ENCODE assay signal across 8 mouse cellular contexts in genomic region chr10:81384605-81384982, GRCm38 (mm10). TPM values are rescaled to one million over a fixed set of nuclear protein-coding genes. Genes with fewer than 3 reads are reported as not detected.
A peak's percentile ranks its signal among the peaks of the same experiment; 100 is the strongest.
DNase-seq lines count a peak whose midpoint lies in the region; ATAC-seq and TF ChIP-seq lines count a peak whose summit lies in the region.

No protein-coding gene starts in this region.

- H3K27ac ChIP-seq in kidney, embryonic 14.5 days (ENCODE audit: low read depth, low read length): peak overlapping the region; percentile 82
- H3K27ac ChIP-seq in bone marrow macrophage, adult 2 months (ENCODE audit: insufficient read depth, low read depth, low read length): peak overlapping the region; percentile 82
- H3K27ac ChIP-seq in hindbrain, embryonic 15.5 days (replicated peaks): peak overlapping the region; percentile 86
- peak overlapping the region; percentile 85 for H3K27ac ChIP-seq in midbrain, embryonic 14.5 days (replicated peaks; ENCODE audit: low read depth, low read length)

- no peak for DNase-seq in kidney, postnatal 14 days
- no peak for DNase-seq in midbrain, embryonic 14.5 days
- no peak for DNase-seq in right cerebral cortex, postnatal 25 days
- DNase-seq in gastrocnemius, postnatal 14 days: no peak
- no peak for DNase-seq in adrenal gland, postnatal 4 days (ENCODE audit: low spot score in 2 of 2)

- no peaks in the 10 kb centered on the region for H3K9me3 ChIP-seq in kidney, embryonic 14.5 days (ENCODE audit: control insufficient read depth, low read length)
- no peaks in the 10 kb centered on the region for H3K9me3 ChIP-seq in hindbrain, embryonic 15.5 days
- H3K9me3 ChIP-seq in midbrain, embryonic 14.5 days (ENCODE audit: control insufficient read depth, low read length): no peaks in the 10 kb centered on the region

- H3K27me3 ChIP-seq in kidney, embryonic 14.5 days (ENCODE audit: control insufficient read depth, insufficient read depth, low read length): no peaks in the 10 kb centered on the region
- H3K27me3 ChIP-seq in hindbrain, embryonic 15.5 days: no peaks in the 10 kb centered on the region
- no peaks in the 10 kb centered on the region for H3K27me3 ChIP-seq in midbrain, embryonic 14.5 days (ENCODE audit: control insufficient read depth, insufficient read depth, low read length)

- ATAC-seq in kidney, embryonic 14.5 days (ENCODE audit: low FRiP score, low TSS enrichment): peak; percentile 13; the same call in 1 of the 2 replicates
- peak; percentile 28 for ATAC-seq in hindbrain, embryonic 15.5 days (ENCODE audit: low FRiP score, low read depth)
- peak; percentile 44; the same call in 1 of the 2 replicates for ATAC-seq in midbrain, embryonic 14.5 days (ENCODE audit: low FRiP score, low TSS enrichment)

- TF ChIP-seq POLR2A in bone marrow macrophage, adult 2 months (IDR thresholded peaks at IDR 0.05; ENCODE audit: borderline replicate concordance, low read depth, low read length): no peak

- peaks cover 13% of the 10 kb centered on the region for H3K4me1 ChIP-seq in kidney, embryonic 14.5 days (ENCODE audit: control insufficient read depth, insufficient read depth, low read length)
- H3K4me1 ChIP-seq in bone marrow macrophage, adult 2 months (ENCODE audit: control insufficient read depth, insufficient read depth, low read length): peaks cover 31% of the 10 kb centered on the region
- H3K4me1 ChIP-seq in hindbrain, embryonic 15.5 days (replicated peaks): peaks cover 20% of the 10 kb centered on the region
- H3K4me1 ChIP-seq in midbrain, embryonic 14.5 days (ENCODE audit: control insufficient read depth, insufficient read depth, low read length): peaks cover 9% of the 10 kb centered on the region

- H3K36me3 ChIP-seq in kidney, embryonic 14.5 days (ENCODE audit: control insufficient read depth, insufficient read depth, low read length): peaks cover 30% of the 10 kb centered on the region
- peaks cover 30% of the 10 kb centered on the region for H3K36me3 ChIP-seq in hindbrain, embryonic 15.5 days
- peaks cover 35% of the 10 kb centered on the region for H3K36me3 ChIP-seq in midbrain, embryonic 14.5 days (ENCODE audit: control insufficient read depth, insufficient read depth, low read length)

- peak overlapping the region; percentile 98 for H3K4me3 ChIP-seq in kidney, embryonic 14.5 days (ENCODE audit: low read length)
- H3K4me3 ChIP-seq in bone marrow macrophage, adult 2 months (ENCODE audit: insufficient read depth, low read length): peak overlapping the region; percentile 92
- peak overlapping the region; percentile 84 for H3K4me3 ChIP-seq in hindbrain, embryonic 15.5 days
- peak overlapping the region; percentile 95 for H3K4me3 ChIP-seq in midbrain, embryonic 14.5 days (replicated peaks; ENCODE audit: low read depth, low read length)

- peak overlapping the region; percentile 69 for H3K4me2 ChIP-seq in kidney, embryonic 14.5 days (replicated peaks; ENCODE audit: low read depth, low read length)
- peak overlapping the region; percentile 87 for H3K4me2 ChIP-seq in hindbrain, embryonic 15.5 days
- H3K4me2 ChIP-seq in midbrain, embryonic 14.5 days (ENCODE audit: low read length): peak overlapping the region; percentile 93

- intact Hi-C loops in gastrocnemius, postnatal 14 days (cut with DNase I; ENCODE audit: low total_unique reads): no loop called here

- H3K9ac ChIP-seq in kidney, embryonic 14.5 days (ENCODE audit: low read depth, low read length): peak overlapping the region; percentile 83
- H3K9ac ChIP-seq in hindbrain, embryonic 15.5 days: peak overlapping the region; percentile 66
- H3K9ac ChIP-seq in midbrain, embryonic 14.5 days (replicated peaks; ENCODE audit: low read length): peak overlapping the region; percentile 76

- under 1% methylated on average over 19 of the region's 19 CpGs for WGBS in kidney, embryonic 14.5 days
- under 1% methylated on average over 19 of the region's 19 CpGs for WGBS in hindbrain, embryonic 15.5 days
- under 1% methylated on average over 19 of the region's 19 CpGs for WGBS in midbrain, embryonic 14.5 days

- no peak for TF ChIP-seq CTCF in bone marrow macrophage, adult 2 months (IDR thresholded peaks at IDR 0.05; ENCODE audit: low read depth, low read length)

RNA-seq across cellular contexts. Expression of gene Gm48551, which starts 0.3 kb away (rescaled TPM):
- 3.5 and 3.8 TPM in 2 replicates for polyA plus RNA-seq in kidney, embryonic 14.5 days (2014; fragmentation: Nextera tagmentation; extraction: Ambion mirVana)
- 0.75 and 2.2 TPM in 2 replicates for polyA plus RNA-seq in bone marrow macrophage, adult 2 months (2012; ENCODE audit: insufficient read depth, insufficient read length, missing spikeins)
- polyA plus RNA-seq in hindbrain, embryonic 15.5 days (2015; fragmentation: Nextera tagmentation; extraction: Ambion mirVana): 6.2 and 6.6 TPM in 2 replicates
- polyA plus RNA-seq in midbrain, embryonic 14.5 days (2014; fragmentation: Nextera tagmentation; extraction: Ambion mirVana): 4.5 and 8.2 TPM in 2 replicates
- under 1 TPM; 0.41 to 0.47 TPM for total RNA-seq in gastrocnemius, postnatal 14 days (2021)
- 1 to 10 TPM; 1.7 to 1.8 TPM for total RNA-seq in adrenal gland, postnatal 4 days (2021)

RNA-seq across cellular contexts. Expression of gene Dohh, which starts 0.4 kb away (rescaled TPM):
- 59.2 and 73.9 TPM in 2 replicates for polyA plus RNA-seq in kidney, embryonic 14.5 days (2014; fragmentation: Nextera tagmentation; extraction: Ambion mirVana)
- polyA plus RNA-seq in bone marrow macrophage, adult 2 months (2012; ENCODE audit: insufficient read depth, insufficient read length, missing spikeins): 23.1 and 29.5 TPM in 2 replicates
- polyA plus RNA-seq in hindbrain, embryonic 15.5 days (2015; fragmentation: Nextera tagmentation; extraction: Ambion mirVana): 92.2 and 94.0 TPM in 2 replicates
- 59.5 and 79.6 TPM in 2 replicates for polyA plus RNA-seq in midbrain, embryonic 14.5 days (2014; fragmentation: Nextera tagmentation; extraction: Ambion mirVana)
- 10 to 100 TPM; 38.6 to 39.8 TPM for total RNA-seq in gastrocnemius, postnatal 14 days (2021)
- 10 to 100 TPM; 49.4 to 49.7 TPM for total RNA-seq in adrenal gland, postnatal 4 days (2021)

RNA-seq across cellular contexts. Expression of gene Gm48552, which starts 4.2 kb away (rescaled TPM):
- 0.61 and 1.5 TPM in 2 replicates for polyA plus RNA-seq in kidney, embryonic 14.5 days (2014; fragmentation: Nextera tagmentation; extraction: Ambion mirVana)
- not detected in 2 replicates for polyA plus RNA-seq in bone marrow macrophage, adult 2 months (2012; ENCODE audit: insufficient read depth, insufficient read length, missing spikeins)
- 2.1 and 2.7 TPM in 2 replicates for polyA plus RNA-seq in hindbrain, embryonic 15.5 days (2015; fragmentation: Nextera tagmentation; extraction: Ambion mirVana)
- 1.3 and 2.9 TPM in 2 replicates for polyA plus RNA-seq in midbrain, embryonic 14.5 days (2014; fragmentation: Nextera tagmentation; extraction: Ambion mirVana)
- under 1 TPM in 1 of 2 experiments, not detected in 1; 0.80 TPM for total RNA-seq in gastrocnemius, postnatal 14 days (2021)
- total RNA-seq in adrenal gland, postnatal 4 days (2021): 1 to 10 TPM; 2.6 to 4.1 TPM

RNA-seq across cellular contexts. Expression of gene Fzr1, which starts 6.3 kb away (rescaled TPM):
- polyA plus RNA-seq in kidney, embryonic 14.5 days (2014; fragmentation: Nextera tagmentation; extraction: Ambion mirVana): 101 and 108 TPM in 2 replicates
- 32.6 and 35.0 TPM in 2 replicates for polyA plus RNA-seq in bone marrow macrophage, adult 2 months (2012; ENCODE audit: insufficient read depth, insufficient read length, missing spikeins)
- polyA plus RNA-seq in hindbrain, embryonic 15.5 days (2015; fragmentation: Nextera tagmentation; extraction: Ambion mirVana): 147 and 152 TPM in 2 replicates
- 122 and 146 TPM in 2 replicates for polyA plus RNA-seq in midbrain, embryonic 14.5 days (2014; fragmentation: Nextera tagmentation; extraction: Ambion mirVana)
- 10 to 100 TPM; 11.9 to 15.4 TPM for total RNA-seq in gastrocnemius, postnatal 14 days (2021)
- total RNA-seq in adrenal gland, postnatal 4 days (2021): 10 to 100 TPM; 69.1 to 70.7 TPM

RNA-seq across cellular contexts. Expression of gene Smim24, which starts 8.3 kb away (rescaled TPM):
- polyA plus RNA-seq in kidney, embryonic 14.5 days (2014; fragmentation: Nextera tagmentation; extraction: Ambion mirVana): 14.9 and 16.4 TPM in 2 replicates
- polyA plus RNA-seq in bone marrow macrophage, adult 2 months (2012; ENCODE audit: insufficient read depth, insufficient read length, missing spikeins): 41.9 and 45.5 TPM in 2 replicates
- polyA plus RNA-seq in hindbrain, embryonic 15.5 days (2015; fragmentation: Nextera tagmentation; extraction: Ambion mirVana): 1.4 and 1.8 TPM in 2 replicates
- polyA plus RNA-seq in midbrain, embryonic 14.5 days (2014; fragmentation: Nextera tagmentation; extraction: Ambion mirVana): 1.0 and 1.2 TPM in 2 replicates
- under 1 TPM; 0.45 to 0.91 TPM for total RNA-seq in gastrocnemius, postnatal 14 days (2021)
- total RNA-seq in adrenal gland, postnatal 4 days (2021): 10 to 100 TPM in 1 of 2 experiments, 1 to 10 TPM in 1; 1.2 to 13.2 TPM
